Mouse (Mus musculus): ENCODE measurements around the gene 1700016K19Rik.

DNA sequence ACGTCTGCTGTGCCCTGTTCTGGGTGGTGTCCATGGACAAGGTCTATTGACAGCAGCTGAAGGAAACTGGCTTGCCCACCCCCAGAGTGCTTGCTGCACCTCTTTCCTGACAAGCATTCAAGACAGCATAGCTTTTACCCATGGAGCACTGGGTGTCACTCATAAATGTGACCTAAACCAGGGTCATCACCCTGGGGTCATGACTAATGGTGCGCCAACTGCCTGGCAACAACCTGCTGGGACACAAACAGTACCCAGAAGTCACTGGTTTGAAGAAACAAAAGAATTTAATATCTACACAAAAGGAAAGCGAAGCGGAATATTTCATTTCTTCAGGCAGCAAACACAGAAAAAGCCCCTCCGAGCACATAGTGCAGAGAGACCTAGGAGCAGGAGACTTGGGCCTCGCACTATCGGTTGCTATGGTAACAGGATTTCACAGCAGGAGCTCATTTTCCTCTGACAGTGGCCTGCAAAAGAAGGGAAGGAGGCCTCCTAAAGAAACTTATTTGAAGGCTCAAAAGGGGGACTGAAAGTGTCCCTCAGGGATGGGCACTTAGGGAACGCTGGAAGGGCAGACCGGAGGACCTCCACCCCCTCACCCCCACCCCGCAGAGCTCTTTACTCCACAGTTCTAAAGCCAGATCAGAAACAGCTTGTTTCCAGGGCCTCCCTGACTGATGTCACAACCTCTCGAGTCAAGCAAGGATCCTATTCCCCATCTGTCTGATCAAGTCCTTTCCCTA lies 35.8 kb upstream of the 1700016K19Rik start:
- TF ChIP-seq POLR2A (IDR thresholded peaks at IDR 0.05; ENCODE audit: insufficient read depth, low read depth, low read length) = no peak
- TF ChIP-seq CTCF (IDR thresholded peaks at IDR 0.05; ENCODE audit: insufficient read depth, low read depth, low read length) = no peak
